Mouse (Mus musculus): ENCODE results near the gene Sox2. TPM values are rescaled to one million over a fixed set of nuclear protein-coding genes. Genes with fewer than 3 reads are reported as not detected.

Gene Sox2
- polyA plus RNA-seq (2015; fragmentation: Nextera tagmentation; extraction: Ambion mirVana) = 0.38 TPM in 2 replicates

DNA sequence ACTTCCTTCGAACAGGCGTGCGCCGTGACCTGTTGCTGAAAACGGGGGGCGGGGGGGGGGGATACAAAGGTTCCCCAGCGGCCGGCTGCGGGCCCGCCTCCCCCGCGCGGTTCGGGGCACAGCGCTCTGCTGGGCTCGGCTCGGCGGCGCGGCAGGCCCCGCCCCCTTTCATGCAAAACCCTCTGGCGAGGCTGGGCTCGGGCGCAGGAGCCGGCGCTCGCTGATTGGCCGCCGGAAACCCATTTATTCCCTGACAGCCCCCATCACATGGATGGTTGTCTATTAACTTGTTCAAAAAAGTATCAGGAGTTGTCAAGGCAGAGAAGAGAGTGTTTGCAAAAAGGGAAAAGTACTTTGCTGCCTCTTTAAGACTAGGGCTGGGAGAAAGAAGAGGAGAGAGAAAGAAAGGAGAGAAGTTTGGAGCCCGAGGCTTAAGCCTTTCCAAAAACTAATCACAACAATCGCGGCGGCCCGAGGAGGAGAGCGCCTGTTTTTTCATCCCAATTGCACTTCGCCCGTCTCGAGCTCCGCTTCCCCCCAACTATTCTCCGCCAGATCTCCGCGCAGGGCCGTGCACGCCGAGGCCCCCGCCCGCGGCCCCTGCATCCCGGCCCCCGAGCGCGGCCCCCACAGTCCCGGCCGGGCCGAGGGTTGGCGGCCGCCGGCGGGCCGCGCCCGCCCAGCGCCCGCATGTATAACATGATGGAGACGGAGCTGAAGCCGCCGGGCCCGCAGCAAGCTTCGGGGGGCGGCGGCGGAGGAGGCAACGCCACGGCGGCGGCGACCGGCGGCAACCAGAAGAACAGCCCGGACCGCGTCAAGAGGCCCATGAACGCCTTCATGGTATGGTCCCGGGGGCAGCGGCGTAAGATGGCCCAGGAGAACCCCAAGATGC lies at the start of gene Sox2:
Sox2 (plus strand) TSS at position 680 of the 895 bp plus-strand sequence.
- no peaks in the 10 kb centered on the region for H3K36me3 ChIP-seq
- H3K9me3 ChIP-seq = no peaks in the 10 kb centered on the region
- no peak within 1 kb of the TSS for H3K27ac ChIP-seq
- peaks cover 33% of the 10 kb centered on the region for H3K4me1 ChIP-seq
- no peak within 1 kb of the TSS for H3K9ac ChIP-seq
- H3K27me3 ChIP-seq = peaks cover 92% of the 10 kb centered on the region
- peak within 1 kb of the TSS; percentile 72 for H3K4me2 ChIP-seq
- under 1% methylated on average over 86 of the region's 86 CpGs for WGBS
- H3K4me3 ChIP-seq = peak within 1 kb of the TSS; percentile 40
- ATAC-seq (ENCODE audit: insufficient number of reproducible peaks, low FRiP score, low TSS enrichment, low read depth) = no peak

DNA sequence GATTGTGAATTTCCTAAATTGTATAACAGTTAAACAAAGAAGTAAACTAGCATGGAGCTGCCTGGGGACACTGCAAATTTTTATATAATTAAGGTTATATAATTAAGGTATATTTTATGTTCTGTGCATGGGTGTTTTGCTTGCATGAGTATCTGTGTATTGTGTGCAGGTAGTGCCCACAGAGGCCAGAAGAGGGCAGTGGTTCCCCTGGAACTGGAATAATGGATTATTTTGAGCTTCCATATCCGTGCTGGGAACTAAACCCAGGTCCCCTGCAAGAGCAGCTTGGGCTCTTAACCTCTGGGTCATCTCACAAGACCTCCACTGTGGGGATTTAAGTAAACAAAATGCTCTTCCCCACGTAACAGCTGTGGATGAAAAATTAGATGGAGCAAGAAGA lies 49.1 kb upstream of the Sox2 start:
- no peak overlapping the region for H3K27ac ChIP-seq
- H3K4me1 ChIP-seq = no peaks in the 10 kb centered on the region
- no peaks in the 10 kb centered on the region for H3K27me3 ChIP-seq
- ATAC-seq (ENCODE audit: insufficient number of reproducible peaks, low FRiP score, low TSS enrichment, low read depth) = no peak
- H3K4me2 ChIP-seq = no peak overlapping the region
- no peak overlapping the region for H3K4me3 ChIP-seq
- H3K9me3 ChIP-seq = no peaks in the 10 kb centered on the region
- no peak overlapping the region for H3K9ac ChIP-seq
- no peaks in the 10 kb centered on the region for H3K36me3 ChIP-seq
- whole genome bisulfite sequencing = 75% methylated on average over 2 of the region's 2 CpGs

DNA sequence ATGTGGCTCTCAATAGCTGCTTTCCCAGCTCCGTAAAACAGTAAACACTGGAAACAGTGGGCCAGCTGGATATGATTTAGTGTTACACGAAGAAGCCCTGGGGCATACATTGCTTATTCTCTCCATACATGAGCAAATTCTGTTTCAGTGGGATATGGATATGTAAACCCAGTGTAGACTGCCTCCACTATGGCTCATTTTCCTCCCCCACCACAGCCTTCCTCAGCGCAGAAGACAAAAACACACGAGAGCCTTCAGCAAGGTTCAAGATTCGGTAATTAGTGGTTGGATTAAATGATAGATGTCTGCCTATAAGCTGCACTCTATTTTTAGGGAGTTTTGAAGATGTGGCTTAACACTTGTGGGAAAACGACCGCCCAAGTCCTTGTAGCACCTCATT lies 36.1 kb upstream of the Sox2 start:
- H3K9ac ChIP-seq = no peak overlapping the region
- no peaks in the 10 kb centered on the region for H3K9me3 ChIP-seq
- H3K36me3 ChIP-seq = no peaks in the 10 kb centered on the region
- H3K27ac ChIP-seq = no peak overlapping the region
- H3K27me3 ChIP-seq = no peaks in the 10 kb centered on the region
- H3K4me1 ChIP-seq = no peaks in the 10 kb centered on the region
- no peak for ATAC-seq (ENCODE audit: insufficient number of reproducible peaks, low FRiP score, low TSS enrichment, low read depth)
- H3K4me2 ChIP-seq = no peak overlapping the region
- no peak overlapping the region for H3K4me3 ChIP-seq
- 49% methylated on average over 7 of the region's 7 CpGs for WGBS

GRCm38 (mm10) chr3:34615526-34615925 lies 34.7 kb upstream of the Sox2 start:
- no peak overlapping the region for H3K9ac ChIP-seq
- no peak overlapping the region for H3K4me3 ChIP-seq
- WGBS = 55% methylated on average over 15 of the region's 15 CpGs
- no peaks in the 10 kb centered on the region for H3K4me1 ChIP-seq
- no peaks in the 10 kb centered on the region for H3K36me3 ChIP-seq
- H3K27ac ChIP-seq = no peak overlapping the region
- H3K9me3 ChIP-seq = no peaks in the 10 kb centered on the region
- ATAC-seq (ENCODE audit: insufficient number of reproducible peaks, low FRiP score, low TSS enrichment, low read depth) = peak; percentile 55; the same call in 1 of the 2 replicates
- H3K27me3 ChIP-seq = no peaks in the 10 kb centered on the region
- no peak overlapping the region for H3K4me2 ChIP-seq

GRCm38 (mm10) chr3:34618934-34619333 lies 31.3 kb upstream of the Sox2 start:
- ATAC-seq (ENCODE audit: insufficient number of reproducible peaks, low FRiP score, low TSS enrichment, low read depth) = no peak
- H3K36me3 ChIP-seq = no peaks in the 10 kb centered on the region
- no peak overlapping the region for H3K27ac ChIP-seq
- no peaks in the 10 kb centered on the region for H3K27me3 ChIP-seq
- no peaks in the 10 kb centered on the region for H3K4me1 ChIP-seq
- H3K9ac ChIP-seq = no peak overlapping the region
- 69% methylated on average over 7 of the region's 7 CpGs for WGBS
- no peak overlapping the region for H3K4me2 ChIP-seq
- H3K9me3 ChIP-seq = no peaks in the 10 kb centered on the region
- no peak overlapping the region for H3K4me3 ChIP-seq

DNA sequence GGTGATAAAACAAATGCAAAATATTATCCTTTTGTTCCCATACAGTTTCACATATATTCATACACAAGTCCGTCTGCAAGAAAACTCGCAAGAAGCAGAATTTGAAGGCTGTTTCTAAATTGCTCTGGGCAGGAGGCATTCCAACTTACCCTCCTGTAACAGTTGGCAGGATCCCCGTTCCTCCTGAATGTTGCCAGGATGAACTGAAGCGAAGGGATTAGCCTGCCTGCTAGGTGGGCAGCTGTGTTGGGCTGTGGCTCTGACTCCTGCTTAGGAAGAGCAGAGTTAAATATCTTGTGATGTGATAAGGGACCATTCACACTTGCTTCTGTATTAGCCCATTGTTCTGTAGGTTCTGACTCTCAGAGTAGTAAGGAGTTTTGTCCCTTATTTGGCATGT lies 30.1 kb upstream of the Sox2 start:
- no peak overlapping the region for H3K9ac ChIP-seq
- H3K27ac ChIP-seq = no peak overlapping the region
- no peaks in the 10 kb centered on the region for H3K4me1 ChIP-seq
- no peak overlapping the region for H3K4me3 ChIP-seq
- no peak for ATAC-seq (ENCODE audit: insufficient number of reproducible peaks, low FRiP score, low TSS enrichment, low read depth)
- no peaks in the 10 kb centered on the region for H3K36me3 ChIP-seq
- H3K9me3 ChIP-seq = no peaks in the 10 kb centered on the region
- no peak overlapping the region for H3K4me2 ChIP-seq
- no peaks in the 10 kb centered on the region for H3K27me3 ChIP-seq
- WGBS = 57% methylated on average over 4 of the region's 4 CpGs

DNA sequence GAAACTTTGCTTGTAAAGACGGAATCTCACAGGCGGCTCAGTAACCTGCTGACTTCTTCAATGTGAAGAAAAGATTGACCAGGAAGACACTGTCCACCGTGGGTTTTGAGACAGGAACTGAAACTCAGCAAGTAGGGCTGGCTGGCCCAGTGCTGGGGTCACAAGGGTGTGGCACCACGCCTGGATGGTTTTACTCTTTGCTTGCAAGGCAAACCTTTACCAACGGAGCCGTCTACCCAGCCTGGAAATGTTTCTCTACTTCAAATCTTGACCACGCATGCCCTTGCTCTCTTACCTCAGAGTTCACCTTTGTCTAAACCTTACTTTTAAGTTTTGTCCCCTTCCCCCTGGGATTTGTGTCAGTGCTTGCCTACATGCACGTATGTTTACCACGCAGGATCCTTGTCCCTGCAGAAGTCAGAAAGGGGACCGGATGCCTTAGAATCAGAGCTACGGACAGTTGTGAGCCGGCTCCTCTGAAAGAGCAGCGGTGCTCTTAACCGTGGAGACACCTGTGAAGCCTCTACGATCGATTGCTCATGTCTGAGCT lies 25.4 kb upstream of the Sox2 start:
- WGBS = 87% methylated on average over 16 of the region's 16 CpGs
- no peak overlapping the region for H3K4me2 ChIP-seq
- no peak overlapping the region for H3K9ac ChIP-seq
- no peak overlapping the region for H3K4me3 ChIP-seq
- H3K27ac ChIP-seq = no peak overlapping the region
- no peaks in the 10 kb centered on the region for H3K4me1 ChIP-seq
- no peaks in the 10 kb centered on the region for H3K9me3 ChIP-seq
- H3K36me3 ChIP-seq = no peaks in the 10 kb centered on the region
- peaks cover 9% of the 10 kb centered on the region; the same call in 1 of the 2 replicates for H3K27me3 ChIP-seq
- no peak for ATAC-seq (ENCODE audit: insufficient number of reproducible peaks, low FRiP score, low TSS enrichment, low read depth)

GRCm38 (mm10) chr3:34626521-34626920 lies 23.7 kb upstream of the Sox2 start:
- Histone ChIP-seq H3K36me3 (no peaks in the 10 kb centered on the region), H3K27ac (no peak overlapping the region), H3K9me3 (no peaks in the 10 kb centered on the region), H3K27me3 (peaks cover 9% of the 10 kb centered on the region), H3K4me2 (no peak overlapping the region), H3K9ac (no peak overlapping the region), H3K4me1 (no peaks in the 10 kb centered on the region), H3K4me3 (no peak overlapping the region)
- no peak for ATAC-seq (ENCODE audit: insufficient number of reproducible peaks, low FRiP score, low TSS enrichment, low read depth)
- WGBS = 49% methylated on average over 8 of the region's 8 CpGs

DNA sequence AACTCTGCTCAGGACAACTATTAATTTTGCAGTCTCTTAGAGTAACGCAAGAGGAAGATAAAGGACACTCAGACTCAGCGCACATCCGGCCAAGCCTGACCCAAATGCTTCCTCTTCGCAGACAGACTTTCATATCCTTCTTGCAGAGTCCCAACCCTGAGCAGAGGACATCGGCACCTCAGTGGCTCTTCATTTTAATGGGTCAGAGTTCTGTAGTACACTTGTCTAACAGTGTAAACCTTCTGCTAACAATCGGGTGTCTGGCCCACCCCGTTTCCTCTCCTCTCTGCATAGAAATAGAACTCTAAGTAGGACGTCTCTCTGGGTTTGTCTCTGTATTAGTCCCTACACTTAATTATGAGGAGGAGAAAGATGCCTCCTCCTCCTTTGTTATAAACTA lies 20.2 kb upstream of the Sox2 start:
- Histone ChIP-seq H3K36me3 (no peaks in the 10 kb centered on the region), H3K9me3 (no peaks in the 10 kb centered on the region), H3K27ac (no peak overlapping the region), H3K4me1 (no peaks in the 10 kb centered on the region), H3K4me2 (no peak overlapping the region), H3K27me3 (peaks cover 21% of the 10 kb centered on the region), H3K4me3 (no peak overlapping the region), H3K9ac (no peak overlapping the region)
- no peak for ATAC-seq (ENCODE audit: insufficient number of reproducible peaks, low FRiP score, low TSS enrichment, low read depth)
- WGBS = 71% methylated on average over 8 of the region's 8 CpGs

DNA sequence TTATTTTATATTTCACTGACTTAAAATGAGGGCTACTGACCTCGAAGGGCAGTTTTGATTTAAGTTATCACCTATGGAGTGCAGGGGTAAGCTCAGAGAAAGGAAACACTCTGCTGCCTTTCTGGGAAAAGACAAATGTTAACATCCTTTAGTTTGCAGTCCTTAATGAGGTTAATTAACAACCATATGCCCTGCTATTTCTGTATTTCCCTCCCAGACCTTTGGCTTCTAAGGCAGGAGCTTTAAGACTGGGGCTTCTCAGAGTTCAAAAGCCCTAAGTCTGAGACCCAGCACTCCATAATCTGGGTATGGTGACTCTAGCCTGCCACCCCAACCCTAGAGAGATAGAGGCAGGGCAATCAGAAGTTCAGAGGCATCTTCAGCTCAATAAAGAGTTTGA lies 19.5 kb upstream of the Sox2 start:
- Histone ChIP-seq H3K4me3 (no peak overlapping the region), H3K36me3 (no peaks in the 10 kb centered on the region), H3K27me3 (peaks cover 23% of the 10 kb centered on the region), H3K4me1 (no peaks in the 10 kb centered on the region), H3K9me3 (no peaks in the 10 kb centered on the region), H3K9ac (no peak overlapping the region), H3K4me2 (no peak overlapping the region), H3K27ac (no peak overlapping the region)
- 38% methylated on average over 1 of the region's 1 CpGs for WGBS
- no peak for ATAC-seq (ENCODE audit: insufficient number of reproducible peaks, low FRiP score, low TSS enrichment, low read depth)

DNA sequence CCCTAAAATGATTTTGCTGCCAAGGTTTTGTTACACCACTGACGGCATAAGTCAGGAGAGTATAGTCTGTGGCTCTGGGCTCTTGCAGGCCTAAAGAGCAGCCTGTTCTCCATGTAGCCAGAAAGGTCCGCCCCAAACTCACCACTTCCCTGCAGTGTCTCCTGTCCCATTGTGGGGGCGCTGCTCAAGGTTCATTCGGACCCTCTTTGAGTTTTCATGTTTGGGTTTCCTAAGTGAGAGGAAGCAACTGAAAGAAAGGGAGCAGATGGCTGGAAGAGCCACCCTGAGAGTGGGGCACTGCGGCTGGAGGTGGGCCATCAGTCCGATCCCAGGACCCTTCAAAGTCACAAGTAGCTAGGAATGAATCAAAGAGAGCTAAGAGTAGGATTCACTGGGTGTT lies 13.2 kb upstream of the Sox2 start:
- no peaks in the 10 kb centered on the region for H3K36me3 ChIP-seq
- H3K9me3 ChIP-seq = no peaks in the 10 kb centered on the region
- H3K4me2 ChIP-seq = no peak overlapping the region
- ATAC-seq (ENCODE audit: insufficient number of reproducible peaks, low FRiP score, low TSS enrichment, low read depth) = no peak
- 60% methylated on average over 6 of the region's 6 CpGs for WGBS
- no peak overlapping the region for H3K9ac ChIP-seq
- H3K4me3 ChIP-seq = no peak overlapping the region
- H3K27ac ChIP-seq = no peak overlapping the region
- peaks cover 67% of the 10 kb centered on the region for H3K27me3 ChIP-seq
- H3K4me1 ChIP-seq = peaks cover 13% of the 10 kb centered on the region

DNA sequence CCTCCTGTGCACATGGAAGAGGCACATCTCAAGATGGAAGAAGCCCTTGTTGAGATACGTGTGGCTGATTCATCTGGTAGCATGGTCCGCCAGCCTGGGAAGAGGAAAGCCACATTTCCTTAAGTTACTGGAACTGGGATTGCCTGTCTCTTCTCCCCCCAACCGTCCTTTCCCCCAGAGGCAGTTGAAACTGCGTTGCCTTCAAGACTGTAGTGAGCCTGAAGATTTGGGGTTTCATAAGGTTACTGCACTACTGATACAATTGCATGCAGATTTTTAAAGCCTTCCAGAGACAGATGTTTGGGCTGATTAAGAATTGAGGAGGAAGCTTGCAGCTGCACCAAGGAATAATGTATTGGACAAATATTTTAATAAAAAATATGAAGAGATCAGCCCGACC lies 12.7 kb upstream of the Sox2 start:
- no peak overlapping the region for H3K4me2 ChIP-seq
- H3K36me3 ChIP-seq = no peaks in the 10 kb centered on the region
- no peaks in the 10 kb centered on the region for H3K9me3 ChIP-seq
- no peak overlapping the region for H3K27ac ChIP-seq
- no peak overlapping the region for H3K9ac ChIP-seq
- ATAC-seq (ENCODE audit: insufficient number of reproducible peaks, low FRiP score, low TSS enrichment, low read depth) = no peak
- H3K27me3 ChIP-seq = peaks cover 70% of the 10 kb centered on the region
- WGBS = 37% methylated on average over 5 of the region's 5 CpGs
- no peak overlapping the region for H3K4me3 ChIP-seq
- H3K4me1 ChIP-seq = peaks cover 19% of the 10 kb centered on the region

Measured in limb, embryonic 15.5 days (tissue).